Mouse (Mus musculus) heart, embryonic 11.5 days (tissue): ENCODE results near the gene Ms4a1. TPM values are rescaled to one million over a fixed set of nuclear protein-coding genes. Genes with fewer than 3 reads are reported as not detected.

Source experiments
- ATAC-seq: fragments of 200-750 bp; cut with Nextera tagmentation; replicated peaks from 2 replicates; pipeline ENCODE4 v1.8.0; 2017; ENCODE audit warnings: moderate library complexity; ENCODE audit not compliant: insufficient number of reproducible peaks, low FRiP score, low TSS enrichment
- H3K27ac ChIP-seq: fragments of 300-500 bp; sonication (generic); 2 replicates; pipeline ENCODE4 v1.5.1; 2014; ENCODE audit warnings: mild to moderate bottlenecking, low read depth, low read length
- H3K27me3 ChIP-seq: fragments of 300-500 bp; sonication (generic); 2 replicates; pipeline ENCODE4 v1.6.1; 2014; ENCODE audit warnings: mild to moderate bottlenecking, low read length, mixed read lengths; ENCODE audit not compliant: control insufficient read depth, insufficient read depth
- H3K36me3 ChIP-seq: fragments of 300-500 bp; sonication (generic); 2 replicates; pipeline ENCODE4 v1.6.1; 2014; ENCODE audit warnings: mild to moderate bottlenecking, low read length, moderate library complexity, mixed read lengths; ENCODE audit not compliant: control insufficient read depth, insufficient read depth
- H3K4me1 ChIP-seq: fragments of 300-500 bp; sonication (generic); 2 replicates; pipeline ENCODE4 v1.6.1; 2014; ENCODE audit warnings: low read length; ENCODE audit not compliant: control insufficient read depth, insufficient read depth
- H3K4me2 ChIP-seq: fragments of 300-500 bp; sonication (generic); 2 replicates; pipeline ENCODE4 v1.6.1; 2014; ENCODE audit warnings: mild to moderate bottlenecking, moderate library complexity
- H3K4me3 ChIP-seq: fragments of 300-500 bp; sonication (generic); 2 replicates; pipeline ENCODE4 v1.5.1; 2014; ENCODE audit warnings: low read depth, low read length
- H3K9ac ChIP-seq: fragments of 300-500 bp; sonication (generic); 2 replicates; pipeline ENCODE4 v1.6.1; 2014; ENCODE audit warnings: mild to moderate bottlenecking, low read depth, low read length, moderate library complexity
- H3K9me3 ChIP-seq: fragments of 300-500 bp; sonication (generic); replicated peaks from 2 replicates; pipeline ENCODE4 v1.6.1; 2016; ENCODE audit warnings: low read length; ENCODE audit not compliant: control insufficient read depth
- WGBS: fragments of 180-500 bp; shearing (Covaris S2); extraction: QIAGEN DNeasy Blood & Tissue Kit; methylation state at CpG from one replicate; pipeline ENCODE4 v1.1.7; 2014; ENCODE audit not compliant: insufficient replicate concordance; 5-methylcytosine and 5-hydroxymethylcytosine counted together
- polyA plus RNA-seq: library from polyadenylated mRNA; unstranded; fragments of >200 nt; fragmentation: Nextera tagmentation; extraction: Ambion mirVana; gene quantifications from 2 replicates; pipeline ENCODE4 v1.2.1, GENCODE M21; 2014

Ms4a1 gene
- polyA plus RNA-seq, 1 experiment from 2014 or later, result not detected

DNA sequence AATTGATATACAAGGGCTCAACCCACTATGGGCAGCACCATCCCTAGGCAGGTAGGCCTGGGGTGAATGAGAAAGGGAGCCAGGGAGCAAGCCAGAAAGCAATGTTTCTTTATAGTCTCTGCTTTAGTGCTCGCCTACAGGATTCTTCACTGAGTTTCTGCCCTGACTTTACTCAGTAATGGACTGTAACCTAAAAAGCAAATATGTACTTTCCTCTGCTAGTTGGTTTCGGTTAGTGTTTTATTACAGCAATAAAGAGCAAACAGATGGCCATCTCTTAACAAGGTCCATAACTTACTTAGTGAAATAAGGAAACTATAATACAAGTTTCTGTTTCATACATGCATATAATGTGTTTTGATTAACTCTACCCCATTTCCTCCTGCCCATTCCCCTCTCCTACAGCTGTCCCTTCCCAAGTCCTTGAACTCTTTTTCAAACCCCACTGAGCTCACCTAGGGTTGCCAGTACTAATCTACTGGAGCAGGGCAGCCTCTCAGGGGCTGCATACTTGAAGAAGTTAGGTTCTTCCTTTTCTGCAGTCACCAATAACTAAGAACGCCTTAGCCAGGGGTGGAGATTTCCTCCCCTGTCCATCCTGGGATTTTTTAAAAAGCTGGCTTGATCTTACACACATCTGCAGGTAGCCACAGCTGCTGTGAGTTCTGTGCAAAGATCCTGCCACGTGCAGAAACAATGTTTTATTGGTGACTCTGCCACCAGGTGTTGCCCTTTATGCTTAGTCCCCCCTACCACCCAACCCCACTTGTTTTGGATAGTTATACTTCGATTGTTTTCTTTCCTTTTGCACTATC is 30.9 kb downstream of the Ms4a1 start:
- no peak overlapping the region for H3K4me2 ChIP-seq
- no peaks in the 10 kb centered on the region for H3K4me1 ChIP-seq
- no peaks in the 10 kb centered on the region for H3K27me3 ChIP-seq
- no peaks in the 10 kb centered on the region for H3K9me3 ChIP-seq
- H3K36me3 ChIP-seq, result no peaks in the 10 kb centered on the region
- H3K9ac ChIP-seq, result no peak overlapping the region
- H3K4me3 ChIP-seq, result no peak overlapping the region
- H3K27ac ChIP-seq, result no peak overlapping the region
- no peak for ATAC-seq
- 62% methylated on average over 5 of the region's 5 CpGs for WGBS

GRCm38 (mm10) chr19:11234244-11234643 is 31.8 kb downstream of the Ms4a1 start:
- Histone ChIP-seq H3K9me3 (no peaks in the 10 kb centered on the region), H3K4me2 (no peak overlapping the region), H3K27me3 (no peaks in the 10 kb centered on the region), H3K4me1 (no peaks in the 10 kb centered on the region), H3K9ac (no peak overlapping the region), H3K27ac (no peak overlapping the region), H3K4me3 (no peak overlapping the region), H3K36me3 (no peaks in the 10 kb centered on the region)
- 62% methylated on average over 5 of the region's 5 CpGs for whole genome bisulfite sequencing
- ATAC-seq, result no peak

DNA sequence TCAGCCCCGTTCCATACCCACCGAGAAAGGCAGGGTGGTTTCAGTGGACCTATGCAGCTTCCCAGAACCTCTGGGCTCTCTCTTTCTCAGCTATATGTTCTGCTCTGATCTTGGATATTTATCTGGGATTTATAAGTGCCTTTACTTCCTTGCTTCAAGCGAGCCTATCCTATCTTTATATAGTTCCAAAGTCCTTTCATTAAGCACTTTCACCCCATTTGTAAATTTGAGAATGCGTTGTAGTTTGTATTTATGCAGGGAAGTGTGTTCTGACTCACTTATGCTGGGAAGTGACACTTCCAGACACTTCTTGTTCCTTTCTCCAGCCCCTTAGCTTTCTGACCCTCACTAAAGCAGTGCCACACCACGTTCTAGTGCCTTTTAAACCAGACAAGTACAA is 33.7 kb downstream of the Ms4a1 start, which contains the start of gene Ms4a12:
TSS of gene Ms4a12 (minus strand) at position 101 of the 400 bp plus-strand sequence.
- 68% methylated on average over 5 of the region's 5 CpGs for WGBS
- H3K27ac ChIP-seq, result no peak within 1 kb of the TSS
- no peaks in the 10 kb centered on the region for H3K9me3 ChIP-seq
- no peaks in the 10 kb centered on the region for H3K27me3 ChIP-seq
- no peaks in the 10 kb centered on the region for H3K36me3 ChIP-seq
- no peak for ATAC-seq
- no peak within 1 kb of the TSS for H3K4me2 ChIP-seq
- H3K4me1 ChIP-seq, result no peaks in the 10 kb centered on the region
- no peak within 1 kb of the TSS for H3K4me3 ChIP-seq
- H3K9ac ChIP-seq, result no peak within 1 kb of the TSS

Other genes starting within 250 kb of the Ms4a1 start
- not detected in 2 replicates for gene Ms4a18, start 248.2 kb downstream of the Ms4a1 start, polyA plus RNA-seq
- not detected in 2 replicates for gene Ms4a8a, start 185.1 kb downstream of the Ms4a1 start, polyA plus RNA-seq
- not detected in 2 replicates for gene 1700017D01Rik, start 135.4 kb downstream of the Ms4a1 start, polyA plus RNA-seq
- gene 1700025F22Rik, start 100.9 kb downstream of the Ms4a1 start, polyA plus RNA-seq, result not detected in 2 replicates
- gene Ms4a13, start 69.5 kb downstream of the Ms4a1 start, polyA plus RNA-seq, result not detected in 2 replicates
- not detected in 2 replicates for gene Ms4a12, start 33.8 kb downstream of the Ms4a1 start, polyA plus RNA-seq
- not detected in 2 replicates for gene Ms4a5, start 17.6 kb upstream of the Ms4a1 start, polyA plus RNA-seq
- not detected in 2 replicates for gene Ms4a14, start 48.2 kb upstream of the Ms4a1 start, polyA plus RNA-seq
- 0.49 TPM in 1 of 2 replicates, not detected in the other for gene Ms4a7, start 69.9 kb upstream of the Ms4a1 start, polyA plus RNA-seq
- gene Ms4a4a, start 109.3 kb upstream of the Ms4a1 start, polyA plus RNA-seq, result 0.27 and 1.0 TPM in 2 replicates
- not detected in 2 replicates for gene Ms4a4c, start 138.5 kb upstream of the Ms4a1 start, polyA plus RNA-seq
- gene Ms4a4b, start 177.3 kb upstream of the Ms4a1 start, polyA plus RNA-seq, result not detected in 2 replicates
- 0.21 and 0.77 TPM in 2 replicates for gene Ms4a6c, start 203.1 kb upstream of the Ms4a1 start, polyA plus RNA-seq
- not detected in 2 replicates for gene Gm8369, start 219.7 kb upstream of the Ms4a1 start, polyA plus RNA-seq